11 mouse cellular contexts compared by ENCODE assay signal in genomic region chr11:117710815-117711294, GRCm38 (mm10). TPM values are rescaled to one million over a fixed set of nuclear protein-coding genes. Genes with fewer than 3 reads are reported as not detected.
DNase-seq lines count a peak whose midpoint lies in the region.
"Had no signal": no experiment of that assay in that cellular context is flagged by ENCODE, and none has a peak within 500 bp of the region (broad histone marks: within the 10 kb centered on the region; RNA-seq: fewer than 3 reads in every experiment).

No protein-coding gene starts in this region.

- DNase-seq in adrenal gland, adult 8-10 months = peak; percentile 35
- no peak for DNase-seq in adrenal gland, postnatal 25 days
- DNase-seq in kidney, postnatal 14 days = peak; percentile 51
- DNase-seq in kidney, postnatal 4 days = no peak
- DNase-seq in NIH3T3 (ENCODE audit: low read depth) = peak; percentile 52
- peak; percentile 35 to 42 for DNase-seq in heart, postnatal 14 days
- DNase-seq in spleen, adult 18-20 months = no peak
- DNase-seq in ovary, adult 18-20 months (ENCODE audit: low spot score) = no peak
- DNase-seq: cerebellum, postnatal 36 days; left cerebral cortex, postnatal 4 days; thymus, postnatal 25 days had no signal

- intact Hi-C loops in heart, postnatal 14 days (cut with DNase I) = loop anchor here (2.0 kb wide), 1 partner anchor 76 kb away; no protein-coding TSS in a partner anchor

RNA-seq across cellular contexts. Expression of gene Tnrc6c, which starts 56.8 kb away (rescaled TPM):
- total RNA-seq in adrenal gland, adult 8-10 months (2022) = 10 to 100 TPM; 22.3 to 41.0 (median 31.9) TPM
- 24.1 and 29.4 TPM in 2 replicates for total RNA-seq in adrenal gland, postnatal 25 days (2021)
- 10 to 100 TPM; 36.2 to 36.5 TPM for total RNA-seq in heart, postnatal 14 days (2021)

Comparison
In these comparisons a context has a peak if more than half of its experiments do, and no peak if none do; other contexts are left out.
1. DNase-seq: peak in adrenal gland, adult 8-10 months (single experiment), kidney, postnatal 14 days (single experiment), NIH3T3 (single experiment) and heart, postnatal 14 days (2 of 2); none in adrenal gland, postnatal 25 days (single experiment), kidney, postnatal 4 days (0 of 2), spleen, adult 18-20 months (0 of 2) and ovary, adult 18-20 months (single experiment).